ENCODE assay signal across 17 mouse cellular contexts in the genomic region with DNA sequence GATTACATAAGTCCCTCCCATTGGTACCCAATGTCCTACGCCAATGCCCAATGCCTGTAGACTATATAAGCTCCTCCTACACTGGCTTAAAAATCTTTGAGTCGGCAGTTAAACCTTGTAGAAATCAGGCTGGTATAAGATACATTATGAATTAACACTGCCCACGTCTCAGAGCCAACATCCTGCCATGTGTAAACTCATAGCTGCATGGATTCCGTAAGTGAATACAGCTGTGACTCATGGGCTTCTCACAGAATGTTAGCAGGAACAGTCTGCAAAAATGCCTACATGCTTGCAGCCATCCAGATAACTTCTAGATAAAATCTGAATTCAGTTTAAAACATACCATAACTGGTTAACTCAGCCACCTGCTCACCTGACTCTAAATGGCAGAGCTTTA. TPM values are rescaled to one million over a fixed set of nuclear protein-coding genes. Genes with fewer than 3 reads are reported as not detected.
DNase-seq lines count a peak whose midpoint lies in the region.
"Had no signal": no experiment of that assay in that cellular context is flagged by ENCODE, and none has a peak within 500 bp of the region (broad histone marks: within the 10 kb centered on the region; RNA-seq: fewer than 3 reads in every experiment).

No protein-coding gene starts in this region.

- intact Hi-C loops in left cerebral cortex, postnatal 10 days (cut with DNase I): no loop called here

- no peaks in the 10 kb centered on the region for H3K9me3 ChIP-seq in heart, embryonic 10.5 days
- H3K9me3 ChIP-seq in limb, embryonic 10.5 days (replicated peaks): no peaks in the 10 kb centered on the region
- H3K9me3 ChIP-seq: lung, embryonic 15.5 days had no signal

- H3K36me3 ChIP-seq in heart, embryonic 10.5 days: no peaks in the 10 kb centered on the region
- no peaks in the 10 kb centered on the region for H3K36me3 ChIP-seq in limb, embryonic 10.5 days
- H3K36me3 ChIP-seq: lung, embryonic 15.5 days had no signal

- peak; percentile 42 for DNase-seq in heart, adult 11 months
- DNase-seq in heart, embryonic 10.5 days (ENCODE audit: low spot score): no peak
- peak; percentile 32 to 53 for DNase-seq in left cerebral cortex, adult 18-20 months (ENCODE audit: low spot score in 2 of 2)
- DNase-seq in left cerebral cortex, postnatal 10 days (ENCODE audit: extremely low spot score in 1 of 2, low spot score in 2 of 2): no peak
- peak; percentile 87 for DNase-seq in brain, adult 2 months (ENCODE audit: low read depth, low spot score)
- DNase-seq in limb, embryonic 10.5 days (ENCODE audit: low spot score): no peak
- no peak for DNase-seq in ovary, postnatal 14 days (ENCODE audit: low spot score)
- DNase-seq: cerebellum, adult 18-20 months; gastrocnemius, postnatal 10 days; retina, postnatal 1 day; thymus, adult 2 months had no signal

- H3K27ac ChIP-seq in heart, embryonic 10.5 days: no peak overlapping the region
- H3K27ac ChIP-seq in limb, embryonic 10.5 days: peak overlapping the region; percentile 53; the same call in 1 of the 2 replicates
- H3K27ac ChIP-seq: lung, embryonic 15.5 days had no signal

- WGBS in heart, embryonic 10.5 days: 79% methylated on average over 4 of the region's 4 CpGs
- 84% methylated on average over 4 of the region's 4 CpGs for WGBS in limb, embryonic 10.5 days

- no peak overlapping the region for H3K4me3 ChIP-seq in heart, embryonic 10.5 days
- H3K4me3 ChIP-seq in limb, embryonic 10.5 days: no peak overlapping the region
- H3K4me3 ChIP-seq: erythroblast, embryonic 14.5 days; lung, embryonic 15.5 days had no signal

- peaks cover 39% of the 10 kb centered on the region for H3K4me1 ChIP-seq in heart, embryonic 10.5 days
- peaks cover 61% of the 10 kb centered on the region for H3K4me1 ChIP-seq in limb, embryonic 10.5 days
- H3K4me1 ChIP-seq: lung, embryonic 15.5 days had no signal

- no peaks in the 10 kb centered on the region for H3K27me3 ChIP-seq in heart, embryonic 10.5 days (ENCODE audit: insufficient read depth, poor library complexity, severe bottlenecking)
- no peaks in the 10 kb centered on the region for H3K27me3 ChIP-seq in limb, embryonic 10.5 days (ENCODE audit: low read depth, poor library complexity, severe bottlenecking)
- H3K27me3 ChIP-seq: lung, embryonic 15.5 days had no signal

RNA-seq across cellular contexts. Expression of a gene that starts 50.2 kb away (rescaled TPM):
- polyA plus RNA-seq in heart, embryonic 10.5 days (2016; fragmentation: Nextera tagmentation; extraction: Ambion mirVana): 1.3 TPM in 2 replicates
- 10 to 100 TPM; 68.0 to 71.5 TPM for total RNA-seq in left cerebral cortex, adult 18-20 months (2021)
- total RNA-seq in left cerebral cortex, postnatal 10 days (2021): 100 to 1,000 TPM; 107 to 112 TPM
- polyA plus RNA-seq in limb, embryonic 10.5 days (2016; fragmentation: Nextera tagmentation; extraction: Ambion mirVana): 1.4 and 2.3 TPM in 2 replicates
- total RNA-seq: hematopoietic stem cell, adult 5-6 weeks; liver, adult 2 months; megakaryocyte, adult 5-6 weeks had no signal
- polyA plus RNA-seq: CD4-positive, CD25-positive, alpha-beta regulatory T cell, adult 4 months; erythroblast, embryonic 14.5 days had no signal

RNA-seq across cellular contexts. Expression of a gene that starts 50.3 kb away (rescaled TPM):
- 0.38 and 0.44 TPM in 2 replicates for polyA plus RNA-seq in heart, embryonic 10.5 days (2016; fragmentation: Nextera tagmentation; extraction: Ambion mirVana)
- 1 to 10 TPM; 2.0 to 2.2 TPM for total RNA-seq in left cerebral cortex, adult 18-20 months (2021)
- total RNA-seq in left cerebral cortex, postnatal 10 days (2021): 1 to 10 TPM; 1.2 to 1.7 TPM
- 0.30 and 0.83 TPM in 2 replicates for polyA plus RNA-seq in limb, embryonic 10.5 days (2016; fragmentation: Nextera tagmentation; extraction: Ambion mirVana)
- total RNA-seq: hematopoietic stem cell, adult 5-6 weeks; liver, adult 2 months; megakaryocyte, adult 5-6 weeks had no signal
- polyA plus RNA-seq: CD4-positive, CD25-positive, alpha-beta regulatory T cell, adult 4 months; erythroblast, embryonic 14.5 days; liver, adult 2 months had no signal

Comparison
In these comparisons a context has a peak if more than half of its experiments do, and no peak if none do; other contexts are left out.
1. DNase-seq: peak in heart, adult 11 months (single experiment), left cerebral cortex, adult 18-20 months (2 of 2) and brain, adult 2 months (single experiment); none in heart, embryonic 10.5 days (single experiment), left cerebral cortex, postnatal 10 days (0 of 2), limb, embryonic 10.5 days (single experiment) and ovary, postnatal 14 days (single experiment).